Mouse (Mus musculus): ENCODE data around the gene Traf2. TPM values are rescaled to one million over a fixed set of nuclear protein-coding genes. Genes with fewer than 3 reads are reported as not detected.
A peak's percentile ranks its signal among the peaks of the same experiment; 100 is the strongest.

Gene Traf2
- polyA plus RNA-seq, 1 experiment from 2014 or later, result 19.2 TPM

- WGBS, result 19% methylated on average over 11 of the region's 11 CpGs
- Histone ChIP-seq H3K4me1 (replicated peaks) (peaks cover 54% of the 10 kb centered on the region), H3K36me3 (peaks cover 41% of the 10 kb centered on the region), H3K9ac (peak overlapping the region; percentile 78), H3K4me2 (peak overlapping the region; percentile 96), H3K27ac (replicated peaks) (peak overlapping the region; percentile 91), H3K4me3 (peak overlapping the region; percentile 61), H3K9me3 (no peaks in the 10 kb centered on the region), H3K27me3 (peaks cover 36% of the 10 kb centered on the region)
- ATAC-seq (ENCODE audit: low read depth), result peak; percentile 3; the same call in 1 of the 2 replicates
Measured at GRCm38 (mm10) chr2:25574136-25574535, 27.4 kb upstream of the Traf2 start.

GRCm38 (mm10) chr2:25573068-25573467 is 26.3 kb upstream of the Traf2 start:
- WGBS, result 93% methylated on average over 2 of the region's 2 CpGs
- H3K36me3 ChIP-seq, result peaks cover 51% of the 10 kb centered on the region
- peak overlapping the region; percentile 96 for H3K4me2 ChIP-seq
- H3K27me3 ChIP-seq, result peaks cover 25% of the 10 kb centered on the region
- H3K4me3 ChIP-seq, result peak overlapping the region; percentile 61
- H3K27ac ChIP-seq (replicated peaks), result no peak overlapping the region
- peak overlapping the region; percentile 78; the same call in 1 of the 2 replicates for H3K9ac ChIP-seq
- H3K4me1 ChIP-seq (replicated peaks), result peaks cover 43% of the 10 kb centered on the region
- no peaks in the 10 kb centered on the region for H3K9me3 ChIP-seq
- no peak for ATAC-seq (ENCODE audit: low read depth)

GRCm38 (mm10) chr2:25571221-25571620 is 24.5 kb upstream of the Traf2 start:
- no peaks in the 10 kb centered on the region for H3K9me3 ChIP-seq
- peaks cover 7% of the 10 kb centered on the region for H3K27me3 ChIP-seq
- no peak overlapping the region for H3K4me3 ChIP-seq
- no peak overlapping the region for H3K9ac ChIP-seq
- peaks cover 29% of the 10 kb centered on the region for H3K4me1 ChIP-seq (replicated peaks)
- WGBS, result 95% methylated on average over 4 of the region's 4 CpGs
- H3K27ac ChIP-seq (replicated peaks), result no peak overlapping the region
- no peak overlapping the region for H3K4me2 ChIP-seq
- no peak for ATAC-seq (ENCODE audit: low read depth)
- H3K36me3 ChIP-seq, result peaks cover 65% of the 10 kb centered on the region

GRCm38 (mm10) chr2:25569323-25569722 is 22.6 kb upstream of the Traf2 start:
- peaks cover 84% of the 10 kb centered on the region for H3K36me3 ChIP-seq
- 100% methylated on average over 3 of the region's 3 CpGs for WGBS
- no peaks in the 10 kb centered on the region for H3K9me3 ChIP-seq
- peaks cover 19% of the 10 kb centered on the region for H3K4me1 ChIP-seq (replicated peaks)
- no peak overlapping the region for H3K4me3 ChIP-seq
- no peak for ATAC-seq (ENCODE audit: low read depth)
- H3K4me2 ChIP-seq, result no peak overlapping the region
- no peak overlapping the region for H3K27ac ChIP-seq (replicated peaks)
- no peak overlapping the region for H3K9ac ChIP-seq
- H3K27me3 ChIP-seq, result no peaks in the 10 kb centered on the region

GRCm38 (mm10) chr2:25568473-25569019 is 21.8 kb upstream of the Traf2 start:
- Histone ChIP-seq H3K4me3 (no peak overlapping the region), H3K9me3 (no peaks in the 10 kb centered on the region), H3K27me3 (no peaks in the 10 kb centered on the region), H3K4me2 (no peak overlapping the region), H3K4me1 (replicated peaks) (peaks cover 12% of the 10 kb centered on the region), H3K27ac (replicated peaks) (no peak overlapping the region), H3K36me3 (peaks cover 91% of the 10 kb centered on the region), H3K9ac (no peak overlapping the region)
- ATAC-seq (ENCODE audit: low read depth), result no peak
- WGBS, result 95% methylated on average over 6 of the region's 6 CpGs

DNA sequence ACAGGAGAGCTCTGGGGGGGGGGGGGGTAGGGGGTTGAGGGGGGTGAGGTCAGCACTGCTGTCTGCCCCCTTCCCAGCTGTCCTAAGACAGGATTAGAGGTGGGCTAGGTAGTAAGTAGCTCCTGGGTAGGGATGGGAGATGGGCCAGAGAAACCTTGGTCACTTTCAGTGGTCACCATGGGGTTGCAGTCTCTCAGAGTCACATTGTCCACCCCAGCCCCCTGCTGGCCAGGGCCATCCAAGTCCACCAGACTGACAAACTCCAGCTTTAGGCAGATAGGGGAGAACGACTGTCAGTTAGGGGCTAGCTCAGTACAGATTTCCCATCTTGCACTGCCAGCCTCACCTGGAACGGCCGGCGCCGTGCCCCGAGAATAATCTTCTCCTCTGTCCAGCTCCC is 19.8 kb upstream of the Traf2 start:
- H3K27me3 ChIP-seq, result no peaks in the 10 kb centered on the region
- no peak overlapping the region for H3K4me3 ChIP-seq
- H3K36me3 ChIP-seq, result peaks cover 97% of the 10 kb centered on the region
- no peaks in the 10 kb centered on the region for H3K9me3 ChIP-seq
- ATAC-seq (ENCODE audit: low read depth), result no peak
- no peaks in the 10 kb centered on the region for H3K4me1 ChIP-seq (replicated peaks)
- H3K9ac ChIP-seq, result no peak overlapping the region
- WGBS, result 83% methylated on average over 6 of the region's 6 CpGs
- no peak overlapping the region for H3K4me2 ChIP-seq
- H3K27ac ChIP-seq (replicated peaks), result no peak overlapping the region

GRCm38 (mm10) chr2:25565741-25566140 is 19.0 kb upstream of the Traf2 start:
- Histone ChIP-seq H3K9me3 (no peaks in the 10 kb centered on the region), H3K27me3 (no peaks in the 10 kb centered on the region), H3K4me2 (no peak overlapping the region), H3K36me3 (peaks cover 97% of the 10 kb centered on the region), H3K9ac (no peak overlapping the region), H3K4me1 (replicated peaks) (no peaks in the 10 kb centered on the region), H3K4me3 (no peak overlapping the region), H3K27ac (replicated peaks) (no peak overlapping the region)
- ATAC-seq (ENCODE audit: low read depth), result no peak
- 90% methylated on average over 8 of the region's 8 CpGs for WGBS

- H3K9me3 ChIP-seq, result no peaks in the 10 kb centered on the region
- H3K27me3 ChIP-seq, result no peaks in the 10 kb centered on the region
- peaks cover 20% of the 10 kb centered on the region for H3K4me1 ChIP-seq (replicated peaks)
- ATAC-seq (ENCODE audit: low read depth), result no peak
- no peak overlapping the region for H3K27ac ChIP-seq (replicated peaks)
- no peak overlapping the region for H3K4me2 ChIP-seq
- H3K4me3 ChIP-seq, result no peak overlapping the region
- WGBS, result 86% methylated on average over 9 of the region's 9 CpGs
- no peak overlapping the region for H3K9ac ChIP-seq
- H3K36me3 ChIP-seq, result peaks cover 69% of the 10 kb centered on the region
Measured at GRCm38 (mm10) chr2:25561946-25562345, 15.2 kb upstream of the Traf2 start.

DNA sequence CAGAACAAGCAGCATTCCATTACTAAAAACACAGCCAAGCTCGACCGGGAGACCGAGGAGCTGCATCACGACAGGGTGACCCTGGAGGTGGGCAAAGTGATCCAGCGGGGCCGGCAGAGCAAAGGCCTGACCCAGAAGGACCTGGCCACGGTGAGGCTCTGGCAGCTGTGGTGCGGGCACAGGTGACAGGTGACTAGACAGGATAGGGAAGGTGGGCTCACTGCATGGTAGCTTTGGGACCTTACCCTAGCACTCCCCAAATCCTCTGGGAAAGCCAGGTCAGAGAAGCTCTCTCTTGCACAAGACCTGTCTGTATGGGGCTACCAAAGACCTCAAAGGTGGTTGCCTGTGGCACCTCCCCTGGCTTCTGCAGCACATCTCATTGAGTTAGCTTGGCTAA is 13.8 kb upstream of the Traf2 start:
- 94% methylated on average over 8 of the region's 8 CpGs for WGBS
- ATAC-seq (ENCODE audit: low read depth), result no peak
- no peak overlapping the region for H3K9ac ChIP-seq
- H3K27me3 ChIP-seq, result no peaks in the 10 kb centered on the region
- H3K4me3 ChIP-seq, result no peak overlapping the region
- no peak overlapping the region for H3K27ac ChIP-seq (replicated peaks)
- H3K36me3 ChIP-seq, result peaks cover 57% of the 10 kb centered on the region
- no peak overlapping the region for H3K4me2 ChIP-seq
- peaks cover 28% of the 10 kb centered on the region for H3K4me1 ChIP-seq (replicated peaks)
- H3K9me3 ChIP-seq, result no peaks in the 10 kb centered on the region

GRCm38 (mm10) chr2:25558774-25559173 is 12.0 kb upstream of the Traf2 start:
- no peak for ATAC-seq (ENCODE audit: low read depth)
- Histone ChIP-seq H3K27me3 (no peaks in the 10 kb centered on the region), H3K9me3 (no peaks in the 10 kb centered on the region), H3K27ac (replicated peaks) (no peak overlapping the region), H3K36me3 (peaks cover 39% of the 10 kb centered on the region), H3K4me2 (peak overlapping the region; percentile 84), H3K4me1 (replicated peaks) (peaks cover 28% of the 10 kb centered on the region), H3K4me3 (peak overlapping the region; percentile 91), H3K9ac (peak overlapping the region; percentile 97)
- 86% methylated on average over 6 of the region's 6 CpGs for WGBS

DNA sequence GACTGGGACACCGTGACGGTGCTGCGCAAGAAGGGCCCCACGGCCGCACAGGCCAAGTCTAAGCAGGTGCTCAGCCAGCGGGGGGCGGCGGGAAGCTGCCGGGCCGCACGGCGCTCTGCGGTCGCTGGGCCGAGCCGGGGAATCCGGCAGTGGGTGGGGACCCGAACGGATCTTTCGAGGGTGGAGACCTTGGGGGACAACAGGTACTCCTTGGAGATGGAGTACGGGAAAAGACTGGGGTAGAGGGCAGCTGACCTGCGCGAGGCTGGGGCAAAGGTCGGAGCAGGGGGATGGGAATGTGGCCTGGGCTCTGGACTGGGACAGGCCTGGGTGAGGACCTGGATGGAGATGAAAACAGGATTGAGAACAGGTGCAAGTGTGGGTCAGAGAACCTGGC is 11.2 kb upstream of the Traf2 start:
- peak overlapping the region; percentile 82 for H3K27ac ChIP-seq (replicated peaks)
- H3K9me3 ChIP-seq, result no peaks in the 10 kb centered on the region
- peaks cover 28% of the 10 kb centered on the region for H3K4me1 ChIP-seq (replicated peaks)
- H3K4me3 ChIP-seq, result peak overlapping the region; percentile 91
- H3K27me3 ChIP-seq, result no peaks in the 10 kb centered on the region
- peak overlapping the region; percentile 84 for H3K4me2 ChIP-seq
- 0% methylated on average over 24 of the region's 24 CpGs for WGBS
- peak; percentile 35 for ATAC-seq (ENCODE audit: low read depth)
- H3K9ac ChIP-seq, result peak overlapping the region; percentile 97
- peaks cover 31% of the 10 kb centered on the region for H3K36me3 ChIP-seq

- Histone ChIP-seq H3K4me3 (peak within 1 kb of the TSS; percentile 91), H3K27ac (replicated peaks) (peak within 1 kb of the TSS; percentile 83), H3K4me2 (peak within 1 kb of the TSS; percentile 84), H3K9ac (peak within 1 kb of the TSS; percentile 97), H3K36me3 (peaks cover 26% of the 10 kb centered on the region), H3K27me3 (no peaks in the 10 kb centered on the region), H3K9me3 (no peaks in the 10 kb centered on the region), H3K4me1 (replicated peaks) (peaks cover 28% of the 10 kb centered on the region)
- ATAC-seq (ENCODE audit: low read depth), result peak; percentile 99
- WGBS, result under 1% methylated on average over 61 of the region's 61 CpGs
Measured at GRCm38 (mm10) chr2:25557221-25557963, 10.7 kb upstream of the Traf2 start, which contains the start of gene Edf1. Edf1 (plus strand) TSS chr2:25557847.

Data from neural tube, embryonic 13.5 days (tissue).